In genomic region chr7:17082766-17083165, GRCm38 (mm10) we compare ENCODE assay signal across 16 mouse cellular contexts. TPM values are rescaled to one million over a fixed set of nuclear protein-coding genes. Genes with fewer than 3 reads are reported as not detected.
"Had no signal": no experiment of that assay in that cellular context is flagged by ENCODE, and none has a peak within 500 bp of the region (broad histone marks: within the 10 kb centered on the region; RNA-seq: fewer than 3 reads in every experiment).

No protein-coding gene starts in this region.

- DNase-seq: kidney, adult 8-10 months; kidney, postnatal 10 days; kidney, postnatal 4 days; left cerebral cortex, postnatal 4 days; liver, embryonic 13.5 days; lung, adult 2 months; retina, postnatal 1 day; right cerebral cortex, postnatal 25 days; spleen, adult 18-20 months; thymus, postnatal 25 days had no signal

- H3K4me1 ChIP-seq: kidney, embryonic 15.5 days; liver, embryonic 13.5 days; midbrain, embryonic 12.5 days; midbrain, embryonic 15.5 days; stomach, embryonic 15.5 days had no signal

- H3K27ac ChIP-seq: kidney, embryonic 15.5 days; liver, embryonic 13.5 days; macrophage; midbrain, embryonic 12.5 days; midbrain, embryonic 15.5 days; stomach, embryonic 15.5 days had no signal

- H3K4me2 ChIP-seq: kidney, embryonic 15.5 days; liver, embryonic 13.5 days; midbrain, embryonic 12.5 days; midbrain, embryonic 15.5 days; stomach, embryonic 15.5 days had no signal

- H3K27me3 ChIP-seq: liver, embryonic 13.5 days; midbrain, embryonic 12.5 days; midbrain, embryonic 15.5 days; stomach, embryonic 15.5 days had no signal

- H3K4me3 ChIP-seq: kidney, embryonic 15.5 days; liver, embryonic 13.5 days; midbrain, embryonic 12.5 days; midbrain, embryonic 15.5 days; stomach, embryonic 15.5 days had no signal

- H3K36me3 ChIP-seq: kidney, embryonic 15.5 days; liver, embryonic 13.5 days; midbrain, embryonic 12.5 days; midbrain, embryonic 15.5 days; stomach, embryonic 15.5 days had no signal

RNA-seq across cellular contexts. Expression of gene Psg16, which starts 8.9 kb away (rescaled TPM):
- polyA plus RNA-seq: liver, adult 2 months; macrophage had no signal

RNA-seq across cellular contexts. Expression of gene Hif3a, which starts 20.5 kb away (rescaled TPM):
- polyA plus RNA-seq: macrophage had no signal
